Mouse (Mus musculus): ENCODE measurements around the gene Atp13a2.
A peak's percentile ranks its signal among the peaks of the same experiment; 100 is the strongest.

Gene Atp13a2

DNA sequence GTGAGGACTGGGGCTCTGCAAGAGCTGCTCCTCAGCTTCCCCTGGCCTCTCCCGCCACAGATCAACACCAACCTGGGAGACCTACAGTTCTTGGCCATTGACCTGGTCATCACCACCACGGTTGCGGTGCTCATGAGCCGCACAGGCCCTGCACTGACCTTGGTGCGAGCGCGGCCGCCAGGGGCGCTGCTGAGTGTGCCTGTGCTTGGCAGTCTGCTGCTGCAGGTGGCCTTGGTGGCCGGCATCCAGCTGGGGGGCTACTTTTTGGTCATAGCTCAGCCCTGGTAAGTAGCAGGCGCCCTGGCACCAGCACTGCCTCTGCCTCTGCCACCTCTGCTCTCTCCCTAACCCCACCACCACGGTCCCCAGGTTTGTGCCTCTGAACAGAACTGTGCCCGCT is 19.3 kb downstream of the Atp13a2 start:
- peak; percentile 20 to 78 for DNase-seq

DNA sequence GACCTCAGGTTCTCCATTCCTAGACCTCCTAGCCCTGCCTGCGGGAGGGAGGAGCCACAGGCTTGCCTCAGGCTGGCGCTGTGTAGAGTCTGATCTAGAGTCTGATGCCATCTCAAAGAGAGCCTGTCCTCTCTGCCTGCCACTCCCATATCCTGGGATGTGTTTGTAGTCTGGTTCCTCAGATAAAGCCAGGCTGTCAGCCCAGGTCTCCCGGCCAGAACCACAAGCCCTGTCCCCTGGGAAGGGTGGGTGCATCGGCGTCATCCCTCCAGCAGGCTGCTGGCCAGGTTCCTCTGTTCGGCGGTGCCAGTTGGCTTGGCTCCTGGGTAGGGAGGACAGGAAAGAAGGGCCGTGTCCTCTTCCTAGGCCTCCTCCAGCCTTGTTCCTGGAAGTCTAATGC is 21.4 kb downstream of the Atp13a2 start:
- peak; percentile 73 to 75 for DNase-seq

DNA sequence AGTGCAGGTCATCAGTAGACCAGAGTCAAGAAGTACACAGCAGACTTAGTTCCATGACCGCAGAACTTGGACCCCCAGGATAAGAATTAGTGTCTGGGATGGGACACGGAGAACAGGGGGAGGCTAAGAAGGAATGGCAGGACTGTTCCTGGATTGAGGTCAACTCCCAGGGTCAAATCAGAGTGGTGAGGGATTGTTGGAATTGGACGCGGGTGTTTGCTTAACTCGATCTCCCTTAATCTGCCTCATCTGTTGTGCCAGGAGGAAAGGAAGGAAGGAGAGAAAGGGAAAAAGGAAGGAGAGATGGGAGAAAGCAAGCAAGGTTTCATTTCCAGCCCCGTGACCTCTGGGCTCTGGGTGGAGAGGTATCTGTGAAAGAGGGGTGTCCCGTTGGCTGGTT is 23.4 kb downstream of the Atp13a2 start, which contains the start of gene Mfap2:
TSS of gene Mfap2 (plus strand) at position 301 of the 400 bp plus-strand sequence.
- DNase-seq = no peak

DNA sequence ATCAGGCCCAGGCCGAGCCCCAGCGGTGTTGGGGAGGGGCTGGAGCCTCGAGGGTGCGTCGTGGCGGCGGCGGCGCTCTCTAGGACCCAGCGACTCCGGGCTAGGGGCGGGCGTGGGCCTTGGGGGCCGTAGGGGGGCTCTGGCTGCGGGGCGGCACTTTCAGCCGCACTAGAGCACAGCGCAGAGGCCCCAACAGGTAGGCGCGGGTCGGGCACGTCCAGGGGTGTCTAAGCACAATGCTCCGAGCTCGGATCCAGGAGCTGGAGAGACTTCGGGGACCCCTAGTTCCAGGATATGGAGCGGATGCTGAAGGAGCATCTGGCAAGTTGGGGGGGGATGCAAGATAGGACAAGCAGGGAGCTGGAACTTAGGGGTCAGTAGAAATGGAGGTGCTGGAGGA is 23.9 kb downstream of the Atp13a2 start:
- DNase-seq = no peak

DNA sequence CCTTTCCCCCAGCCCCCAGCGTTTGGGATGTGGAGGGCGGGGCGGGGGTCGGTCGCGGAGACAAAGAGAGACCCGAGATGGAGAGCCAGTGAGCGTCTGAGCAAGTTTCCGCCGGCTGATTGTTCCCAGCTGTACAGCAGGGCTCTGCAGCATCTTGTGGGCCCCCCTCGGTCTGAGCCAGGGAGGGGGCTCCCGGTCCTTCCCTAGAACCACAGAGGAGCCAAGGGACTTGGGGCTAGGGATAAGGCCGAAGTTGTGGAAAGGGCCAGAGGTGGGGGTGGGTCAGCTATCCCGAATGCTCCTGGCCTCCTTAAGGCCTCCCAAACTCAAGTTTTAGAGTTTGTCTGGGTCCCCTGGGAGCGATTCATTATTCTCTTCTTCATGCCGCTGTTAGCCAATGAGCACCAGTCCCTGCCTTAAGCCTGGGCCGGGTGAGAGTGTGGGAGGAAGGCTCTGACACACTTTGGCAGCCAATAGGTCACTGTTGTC is 24.3 kb downstream of the Atp13a2 start:
- peak; percentile 39 to 42 for DNase-seq

DNA sequence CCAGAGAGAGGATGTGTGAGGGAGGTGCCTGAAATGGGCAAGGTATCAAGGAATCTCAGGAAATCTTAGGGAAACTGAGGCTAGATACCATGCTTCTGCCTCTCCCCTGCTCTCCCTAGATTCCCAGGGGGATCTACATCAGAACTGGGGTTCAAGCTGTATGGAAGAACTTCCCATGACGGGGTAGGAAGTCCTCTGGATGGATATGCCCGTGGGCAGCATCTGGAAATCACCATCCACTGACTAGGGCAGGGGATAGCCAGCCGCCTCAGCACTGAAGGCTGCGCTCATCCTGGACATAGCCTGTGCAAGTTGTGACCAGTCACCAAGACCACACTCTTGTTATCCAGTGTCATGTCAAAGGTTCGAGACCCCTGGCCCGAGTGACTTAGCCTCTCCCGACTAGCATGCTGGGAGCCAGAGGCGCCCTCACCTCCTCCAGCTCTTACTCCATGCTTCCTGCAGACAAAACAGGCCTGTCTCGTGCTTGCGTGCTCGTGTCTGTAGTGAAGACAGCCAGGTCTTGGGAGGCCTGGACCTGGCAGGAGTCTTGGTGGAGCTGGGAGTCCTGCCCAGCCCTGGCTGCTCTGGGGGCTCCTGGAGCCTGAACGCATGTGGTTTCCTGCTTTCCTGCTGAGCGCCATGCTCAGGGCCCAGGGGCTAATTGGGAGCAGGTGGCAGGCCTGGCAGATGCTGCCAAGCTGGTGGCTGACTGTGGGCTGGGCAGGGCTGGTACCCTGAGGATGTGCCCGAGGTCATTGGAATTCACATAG is 25.1 kb downstream of the Atp13a2 start:
- DNase-seq = peak in 1 of 2 experiments; percentile 35

DNA sequence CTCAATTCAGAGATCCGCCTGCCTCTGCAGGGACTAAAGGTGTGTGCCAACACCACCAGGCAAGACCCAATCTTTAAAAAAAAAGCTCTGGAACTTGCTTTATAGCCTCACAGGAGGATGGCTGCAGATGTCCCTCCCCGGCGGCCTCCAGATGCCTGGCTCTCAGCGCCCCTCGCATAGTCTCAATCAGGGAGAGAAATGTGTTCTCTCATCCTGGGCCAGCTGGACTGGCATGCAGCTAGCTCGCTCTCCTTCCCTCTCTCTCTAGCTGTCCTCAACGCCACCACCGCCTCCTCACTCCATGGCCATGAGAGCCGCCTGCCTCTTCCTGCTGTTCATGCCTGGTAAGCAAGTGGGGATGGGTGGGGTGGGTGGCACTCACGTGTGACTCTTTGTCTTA is 25.9 kb downstream of the Atp13a2 start:
- no peak for DNase-seq

DNA sequence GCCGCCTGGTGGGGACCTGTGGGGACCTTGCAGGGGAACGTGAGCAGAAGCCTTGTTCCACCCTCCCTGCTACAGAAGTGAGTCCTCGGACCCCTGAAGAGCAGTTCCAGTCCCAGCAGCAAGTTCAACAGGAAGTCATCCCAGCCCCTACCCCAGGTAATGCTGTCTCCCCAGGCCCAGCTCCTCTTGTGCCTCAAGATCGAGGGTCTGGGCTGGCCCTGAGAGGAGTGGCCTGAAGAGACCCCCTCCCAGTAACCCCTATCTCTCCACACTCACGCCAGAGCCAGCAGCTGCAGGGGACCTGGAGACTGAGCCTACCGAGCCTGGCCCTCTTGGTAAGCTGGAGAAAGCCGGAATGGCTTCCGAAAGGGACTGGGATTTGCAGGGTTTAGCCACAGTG is 27.4 kb downstream of the Atp13a2 start:
- no peak for DNase-seq

DNA sequence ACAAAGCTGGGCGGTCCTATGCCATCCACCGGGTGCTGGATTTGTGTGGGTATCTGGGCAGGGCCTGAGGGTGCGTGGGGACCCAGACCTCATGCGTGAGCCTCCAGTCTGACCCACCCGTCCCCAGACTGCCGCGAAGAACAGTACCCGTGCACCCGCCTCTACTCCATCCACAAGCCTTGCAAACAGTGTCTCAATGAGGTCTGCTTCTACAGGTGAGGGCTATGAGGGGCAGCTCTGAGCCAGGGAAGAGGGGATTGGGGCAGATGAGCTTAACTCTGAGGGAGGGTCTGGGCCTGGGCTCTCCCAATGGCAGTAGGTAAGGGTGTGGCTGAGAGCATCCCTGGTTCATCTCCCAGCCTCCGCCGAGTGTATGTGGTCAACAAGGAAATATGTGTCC is 28.2 kb downstream of the Atp13a2 start:
- DNase-seq = no peak

DNA sequence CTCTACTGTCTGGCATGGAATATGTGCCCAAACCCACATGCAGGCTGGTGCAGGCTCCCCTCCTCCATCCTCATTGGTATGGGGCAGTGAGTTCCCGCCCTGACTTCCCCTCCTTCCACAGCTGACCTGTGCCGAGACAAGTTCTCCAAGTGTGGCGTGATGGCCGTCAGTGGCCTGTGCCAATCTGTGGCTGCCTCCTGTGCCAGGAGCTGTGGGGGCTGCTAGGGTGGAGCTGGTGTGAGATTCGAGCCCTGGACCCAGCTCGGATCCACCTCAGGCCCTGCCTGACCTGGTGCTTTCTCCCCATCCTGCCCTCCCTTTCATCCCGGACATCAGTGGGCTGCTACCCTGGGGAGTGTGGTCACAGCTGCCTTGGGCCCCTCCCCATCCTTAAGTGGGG is 28.7 kb downstream of the Atp13a2 start:
- no peak for DNase-seq

DNA sequence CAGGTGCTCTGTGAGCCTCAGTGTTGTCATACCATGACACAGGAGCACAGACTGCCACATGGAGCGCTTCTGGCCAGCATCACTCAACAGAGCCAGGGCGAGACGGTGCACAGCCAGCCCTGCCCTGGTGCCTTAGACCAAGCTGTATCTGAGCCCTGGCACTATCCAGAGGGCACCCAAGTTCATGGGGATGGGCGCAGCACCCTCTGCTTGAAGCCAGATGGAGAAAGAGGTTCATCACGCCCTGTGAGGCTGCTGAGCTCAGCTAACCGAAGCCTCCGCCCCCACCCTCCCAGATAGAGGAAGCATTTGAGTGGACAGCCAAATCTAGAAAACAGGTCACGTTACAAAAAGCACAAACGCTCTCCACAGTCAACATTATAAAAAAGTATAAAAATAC is 29.6 kb downstream of the Atp13a2 start:
- DNase-seq = no peak

DNA sequence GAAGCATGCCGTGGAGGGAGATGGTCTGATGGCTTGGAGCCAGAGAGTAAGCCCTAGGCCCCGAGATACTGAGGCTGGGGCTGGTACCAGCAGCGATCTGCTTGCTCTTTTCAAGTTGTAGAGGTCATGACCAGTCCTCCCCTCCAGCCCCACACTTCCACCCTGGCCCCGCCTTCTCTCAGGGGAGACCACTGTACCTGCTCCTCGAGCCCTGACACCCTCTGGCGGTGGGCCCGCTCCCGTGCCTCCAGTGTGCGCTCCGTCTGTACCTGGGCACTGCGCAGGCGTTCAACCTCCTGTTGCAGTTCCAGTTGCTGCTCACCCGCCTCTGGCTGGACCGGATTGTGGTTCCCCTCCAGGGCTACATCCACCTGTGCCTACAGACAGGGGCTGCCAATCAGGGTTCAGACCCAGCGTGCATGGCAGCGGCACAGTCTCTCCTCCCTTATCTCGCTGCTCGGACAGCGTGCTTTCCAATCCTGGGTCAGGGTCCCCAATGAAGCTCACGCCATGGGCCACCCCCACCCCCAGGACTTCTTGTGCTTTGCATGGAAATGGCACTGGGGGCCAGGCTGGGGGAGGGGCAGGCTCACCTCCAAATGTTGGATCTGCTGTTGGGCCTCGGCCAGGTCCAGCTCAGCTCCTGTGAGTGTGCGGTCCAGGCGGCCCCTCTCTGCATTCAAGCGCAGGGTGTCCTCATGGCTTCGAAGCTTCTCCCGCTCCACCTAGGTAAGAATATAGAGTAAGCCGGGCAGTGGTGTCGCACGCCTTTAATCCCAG is 31.2 kb downstream of the Atp13a2 start:
- no peak for DNase-seq

DNA sequence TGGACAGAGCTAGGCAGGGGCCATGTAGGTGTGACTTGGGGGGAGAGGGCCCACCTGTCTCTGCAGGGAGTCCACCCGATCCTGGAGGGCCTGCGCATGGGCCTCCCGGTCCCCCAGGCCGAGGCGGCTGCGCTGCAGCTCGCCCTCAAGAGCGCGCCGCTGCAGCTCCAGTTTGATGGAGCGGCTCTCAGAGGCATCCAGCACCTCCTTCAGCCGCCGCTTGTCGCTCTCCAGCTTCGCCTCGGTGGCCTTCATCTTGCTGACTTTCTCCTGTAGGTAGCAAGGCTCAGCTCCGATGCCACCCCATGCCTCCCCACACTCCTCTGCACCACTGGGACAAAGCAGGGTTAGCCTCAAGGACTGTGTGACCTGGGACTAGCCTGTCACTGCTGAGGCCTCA is 33.5 kb downstream of the Atp13a2 start:
- no peak for DNase-seq

DNA sequence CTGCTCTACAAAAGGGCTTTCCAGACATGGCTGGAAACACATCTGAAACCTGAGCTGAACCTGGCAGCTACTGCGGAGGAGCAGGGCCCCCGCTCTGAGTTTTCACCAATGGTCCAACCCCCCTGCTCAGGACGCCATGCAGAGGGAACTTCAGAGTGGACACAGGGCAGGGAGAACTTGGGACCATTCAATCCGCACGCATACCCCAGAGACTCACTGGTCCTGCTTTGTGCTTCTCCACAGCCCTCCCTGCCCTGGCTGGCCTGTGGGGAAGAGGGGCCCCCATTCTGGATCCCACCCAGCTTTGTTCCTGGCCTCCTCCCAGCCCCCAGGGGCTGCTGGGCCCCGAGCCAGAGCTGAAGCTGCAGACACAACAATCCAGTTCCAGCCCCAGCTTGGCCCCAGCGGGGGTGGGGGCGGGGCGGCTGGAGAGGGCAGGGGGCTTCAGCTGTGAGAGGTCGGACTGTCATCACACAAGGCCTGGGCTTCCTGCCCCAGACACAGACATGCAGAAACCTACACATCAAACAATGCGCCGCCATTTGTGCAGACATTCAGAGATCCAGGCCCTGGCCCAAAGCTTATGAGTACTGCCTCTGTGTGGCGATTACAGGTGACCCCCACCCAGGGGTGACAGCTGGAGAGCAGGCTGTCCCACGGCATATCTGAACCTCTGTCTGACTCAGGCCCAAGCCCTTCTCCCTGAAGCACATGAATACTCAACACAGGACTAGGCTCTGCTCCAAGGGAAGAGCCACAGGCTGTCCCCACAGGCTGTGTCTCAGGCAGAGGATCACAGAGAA is 34.3 kb downstream of the Atp13a2 start:
- no peak for DNase-seq

DNA sequence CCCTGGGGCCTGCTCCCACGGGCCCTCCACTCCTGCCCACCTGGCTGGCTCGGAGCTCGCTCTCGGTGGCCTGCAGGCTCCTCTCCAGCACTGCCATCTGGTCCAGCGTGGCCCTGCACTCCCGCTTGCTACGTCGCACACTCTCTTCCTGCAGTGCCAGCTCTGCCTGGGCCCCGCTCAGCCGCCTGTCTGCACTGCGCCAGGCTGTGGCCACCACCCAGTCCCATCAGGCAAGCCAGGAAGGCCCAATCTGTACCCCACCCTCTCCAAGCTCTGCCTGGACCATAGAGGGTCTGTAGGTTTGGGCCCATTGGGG is 34.9 kb downstream of the Atp13a2 start:
- no peak for DNase-seq

DNA sequence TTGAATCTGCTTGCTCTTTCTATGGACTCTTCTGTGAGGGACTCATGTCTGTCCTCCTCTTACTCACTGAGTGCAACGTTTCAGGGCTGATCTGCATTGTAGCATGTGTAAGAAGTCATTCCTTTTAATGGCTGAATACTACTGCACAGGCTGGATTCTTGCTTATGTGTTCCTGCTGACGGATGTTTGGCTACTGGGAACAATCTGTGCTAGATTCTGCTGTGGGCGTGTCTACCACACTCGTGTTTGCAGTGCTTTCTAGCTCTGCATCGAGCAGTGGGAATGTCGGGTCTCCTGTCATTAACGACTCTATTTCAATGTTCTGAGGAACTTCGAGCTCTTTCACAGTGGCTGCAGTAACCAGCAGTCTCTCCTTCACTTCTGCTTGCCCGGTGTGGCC is 37.4 kb downstream of the Atp13a2 start:
- no peak for DNase-seq

DNA sequence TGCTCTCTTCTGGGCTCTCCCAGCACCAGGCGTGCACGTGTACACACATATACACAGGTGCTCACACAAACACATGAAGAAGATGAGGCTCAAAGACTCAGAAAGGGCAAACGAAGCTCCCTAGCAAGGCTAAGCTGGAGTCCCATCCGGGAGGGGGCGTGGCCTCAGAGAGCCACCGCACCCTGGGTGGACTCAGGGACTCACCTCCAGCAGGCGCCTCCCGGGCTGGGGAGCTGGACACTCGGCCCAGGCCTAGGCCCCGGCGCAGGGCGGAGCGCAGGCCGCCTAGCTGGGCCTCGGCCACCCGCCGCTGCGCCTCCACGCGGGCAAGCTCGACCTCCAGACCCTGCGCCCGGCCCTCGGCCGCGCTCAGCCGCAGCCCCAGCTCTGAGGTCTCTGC is 38.3 kb downstream of the Atp13a2 start:
- DNase-seq = no peak

DNA sequence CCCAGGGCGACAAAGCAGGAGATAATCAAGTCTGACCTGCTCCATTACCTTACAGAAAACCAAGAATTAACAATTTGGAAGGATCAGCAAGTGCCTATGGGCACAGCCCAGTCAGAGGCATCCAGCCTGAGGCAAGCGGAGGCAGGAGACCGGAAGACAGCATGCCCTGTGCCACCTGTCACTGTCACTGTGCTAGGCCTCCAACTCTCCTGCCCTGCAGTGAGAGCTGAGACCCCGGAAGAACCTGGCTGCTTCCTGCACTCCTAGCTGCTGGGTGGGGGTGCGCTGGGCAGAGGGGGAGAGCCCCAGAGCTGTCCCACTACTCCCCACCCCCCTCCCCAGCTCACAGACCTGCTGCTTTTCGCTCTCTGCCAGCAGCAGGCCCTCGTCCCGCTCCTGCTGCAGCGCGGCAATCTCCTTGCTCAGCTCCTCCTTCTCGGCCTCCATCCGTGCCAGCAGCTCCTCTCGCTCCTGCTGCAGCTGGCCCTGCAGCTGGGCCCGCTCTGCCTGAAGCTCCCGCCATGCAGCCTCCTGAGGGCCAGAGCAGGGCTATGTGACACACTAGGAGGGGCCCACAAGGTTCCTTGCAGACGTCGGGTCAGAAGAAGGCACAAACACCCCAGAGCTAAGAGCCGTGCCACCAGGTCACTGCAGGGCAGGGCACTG is 44.0 kb downstream of the Atp13a2 start:
- DNase-seq = no peak

DNA sequence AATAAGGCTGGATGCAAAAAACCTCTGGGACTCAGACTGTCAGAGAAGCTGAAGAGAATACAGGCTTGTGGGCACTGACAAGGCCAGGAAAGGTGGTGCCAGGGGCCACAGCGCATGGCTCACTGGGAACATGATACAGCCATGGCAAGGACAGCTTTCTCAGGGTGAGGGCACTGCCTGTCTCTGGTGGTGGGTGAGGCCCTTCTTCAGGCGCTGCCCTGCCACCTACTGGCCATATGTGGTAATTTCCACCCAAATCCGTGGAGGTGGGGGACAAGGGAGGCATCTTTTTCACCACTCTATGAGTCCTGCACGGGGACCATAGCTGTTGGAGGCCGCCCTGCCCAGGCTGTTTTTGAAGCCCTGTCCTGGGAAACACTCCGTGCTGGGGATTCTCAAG is 45.1 kb downstream of the Atp13a2 start:
- DNase-seq = peak; percentile 63 to 85

DNA sequence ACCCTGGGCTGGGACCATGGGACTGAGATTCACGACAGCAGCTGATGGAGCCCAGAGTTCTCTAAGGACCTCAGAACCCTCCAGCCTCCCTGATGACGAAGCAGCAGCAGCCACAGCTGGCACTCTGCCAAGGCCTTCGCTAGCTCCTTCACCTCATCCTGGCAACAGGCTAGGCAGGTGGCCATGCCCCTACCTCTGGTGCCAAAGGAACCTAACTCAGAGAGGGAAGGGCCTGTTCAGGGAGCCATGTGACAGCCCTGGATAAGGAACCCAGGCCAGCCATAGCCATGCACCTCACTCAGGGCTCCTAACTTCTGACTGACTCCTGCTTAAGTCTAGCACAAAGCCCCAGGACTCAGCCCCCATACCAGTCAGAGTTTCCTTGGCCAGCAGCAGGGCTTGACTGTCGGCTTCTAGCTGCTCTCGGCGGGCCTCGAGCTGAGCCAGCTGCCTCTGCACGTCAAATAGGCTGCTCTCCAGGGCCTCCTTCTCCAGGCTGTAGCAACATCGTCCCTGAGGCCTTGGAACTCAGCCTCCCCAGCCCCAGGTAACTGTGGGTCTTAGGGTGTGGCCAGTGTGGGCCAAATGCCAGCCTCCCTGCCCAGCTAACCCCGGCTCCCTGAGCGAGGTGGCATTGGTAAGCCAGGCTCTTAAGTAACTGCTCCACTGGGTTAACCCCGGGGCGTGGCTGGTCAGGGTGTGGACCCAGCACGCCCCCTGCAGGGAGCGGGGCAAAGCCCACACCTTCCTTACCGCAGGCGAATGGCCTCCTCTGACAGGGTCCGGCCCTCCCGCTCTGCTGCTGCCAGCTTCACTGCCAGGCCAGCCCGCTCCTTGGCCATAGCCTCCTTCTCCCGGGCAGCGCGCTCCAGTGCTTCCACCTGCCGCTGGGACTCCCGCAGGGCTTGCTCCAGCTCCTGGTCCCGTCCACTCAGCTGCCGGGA is 47.2 kb downstream of the Atp13a2 start:
- peak; percentile 76 to 84 for DNase-seq

DNA sequence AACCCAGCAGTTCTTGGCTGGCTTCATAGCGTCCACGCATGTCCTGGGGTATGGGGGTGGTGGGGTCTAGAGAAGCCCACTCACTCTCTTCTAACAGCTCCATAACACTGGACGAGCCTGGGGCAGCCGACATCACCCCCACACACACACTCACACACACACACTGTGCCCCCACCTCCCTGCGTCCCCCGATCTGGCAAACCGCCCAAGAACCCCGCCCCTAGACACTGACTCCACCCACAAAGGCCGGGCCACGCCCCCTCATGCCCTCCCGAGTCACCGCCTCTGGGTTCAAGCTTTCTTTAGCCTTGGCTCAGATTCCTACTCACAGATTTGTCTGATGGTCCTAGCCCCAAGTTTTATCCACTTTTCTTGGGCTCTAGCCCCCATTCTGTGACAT is 54.4 kb downstream of the Atp13a2 start:
- DNase-seq = peak in 1 of 2 experiments; percentile 66

DNA sequence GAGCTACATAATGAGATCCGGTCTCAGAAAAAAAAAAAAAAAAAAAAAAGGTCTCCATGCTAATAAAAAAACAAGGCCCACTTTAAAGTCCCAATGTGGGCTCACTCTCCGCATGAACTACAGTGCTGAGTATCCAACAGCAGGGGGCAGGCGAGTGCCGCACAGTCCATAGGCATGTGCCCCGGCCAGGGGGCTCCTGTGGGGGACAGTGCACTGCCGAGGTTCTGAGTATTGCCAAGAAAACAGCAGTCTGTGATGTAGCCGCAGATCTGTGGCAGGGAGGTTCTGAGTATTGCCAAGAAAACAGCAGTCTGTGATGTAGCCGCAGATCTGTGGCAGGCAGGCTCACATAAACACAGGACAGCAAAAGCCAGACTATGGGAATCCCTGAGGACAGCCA is 58.1 kb downstream of the Atp13a2 start:
- peak in 1 of 2 experiments; percentile 80 for DNase-seq
